Mouse (Mus musculus) cerebellum, adult 8-10 months (tissue): ENCODE results near the gene Retn.

Source experiments
- DNase-seq: peaks from one replicate; pipeline ENCODE4 v3.0.0; 2022

Gene Retn

DNA sequence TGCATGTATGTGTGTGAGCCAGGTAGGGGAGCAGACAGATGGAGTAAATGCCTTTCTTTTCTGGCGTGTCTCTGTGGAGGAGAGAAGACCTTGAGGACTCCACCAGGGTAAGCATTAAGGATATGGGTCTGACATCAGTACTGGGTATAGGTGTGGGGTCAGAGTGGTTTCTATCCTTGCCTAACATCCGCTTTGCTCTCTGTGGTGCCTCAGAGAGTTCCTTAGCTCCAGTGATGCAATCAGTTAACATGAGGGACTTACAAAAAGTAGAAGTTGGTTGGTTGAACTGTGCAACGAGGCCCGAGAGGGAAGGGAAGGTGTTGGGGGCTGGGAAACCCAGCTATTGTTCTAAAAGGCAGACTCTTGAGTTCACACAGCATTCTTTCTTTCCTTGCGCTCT is 8.8 kb downstream of the Retn start:
- DNase-seq: no peak

DNA sequence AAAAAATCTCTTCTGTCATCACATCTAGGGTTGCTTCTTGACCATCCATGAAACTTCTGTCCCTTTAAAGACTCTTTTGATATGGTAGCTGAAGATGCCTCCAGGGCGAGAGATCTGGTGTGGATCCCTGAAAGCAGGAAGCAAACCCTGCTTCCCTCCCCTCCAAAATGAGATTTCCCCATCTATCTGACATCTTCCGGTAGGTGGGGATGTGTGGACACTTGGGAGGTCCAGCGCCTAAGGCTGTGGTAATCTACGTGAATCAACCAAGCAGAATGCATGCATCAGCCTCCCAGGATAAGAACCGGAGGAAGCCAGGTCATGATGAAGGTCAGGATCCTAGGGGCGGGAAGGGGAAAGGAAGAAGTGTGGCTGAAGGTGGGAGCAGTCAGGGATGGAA is 9.9 kb downstream of the Retn start, which contains the start of gene Mcemp1:
Mcemp1 (plus strand) TSS at position 248 of the 400 bp plus-strand sequence.
- no peak for DNase-seq

DNA sequence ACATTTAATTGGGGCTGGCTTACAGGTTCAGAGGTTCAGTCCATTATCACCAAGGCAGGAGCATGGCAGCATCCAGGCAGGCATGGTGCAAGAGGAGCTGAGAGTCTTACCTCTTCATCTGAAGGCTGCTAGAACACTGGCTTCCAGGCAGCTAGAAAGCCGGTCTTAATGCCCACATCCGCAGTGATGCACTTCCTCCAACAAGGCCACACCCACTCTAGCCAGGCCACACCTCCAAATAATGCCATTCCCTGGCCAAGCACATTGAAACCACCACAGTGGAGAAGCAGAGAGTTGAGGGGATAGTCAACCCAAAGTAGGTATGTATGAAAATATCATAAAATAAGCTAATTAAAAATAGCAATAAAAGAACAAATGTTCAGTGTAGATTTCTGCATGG is 14.8 kb downstream of the Retn start:
- no peak for DNase-seq

DNA sequence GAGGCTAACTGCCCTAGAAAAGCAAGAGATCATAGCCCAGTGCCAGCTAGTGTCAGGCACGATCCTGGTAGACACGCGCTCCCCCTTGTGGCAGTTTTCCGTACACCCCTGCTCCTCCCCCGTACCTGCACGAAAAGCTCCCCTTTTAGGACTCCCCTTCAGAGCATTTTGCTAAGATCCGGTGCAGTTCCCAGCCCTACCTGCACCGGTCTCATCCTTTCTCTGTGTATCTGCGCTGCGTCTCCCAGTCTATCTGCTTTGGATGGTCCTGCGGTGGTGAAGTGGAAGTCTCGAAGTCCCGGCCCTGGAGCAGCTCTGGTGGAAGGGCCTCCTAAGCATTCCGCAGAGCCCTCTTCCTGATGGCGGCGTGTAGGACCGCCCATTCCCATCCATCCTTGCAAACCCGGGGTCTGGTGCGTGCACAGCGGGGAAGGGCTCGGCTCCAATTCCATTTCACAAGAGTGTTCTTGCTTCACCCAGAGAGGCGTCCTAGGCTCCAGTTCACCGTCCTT is 16.5 kb downstream of the Retn start, which contains the start of gene Fcor:
Fcor (minus strand) TSS at position 383 of the 512 bp plus-strand sequence.
- peak; percentile 92 for DNase-seq

DNA sequence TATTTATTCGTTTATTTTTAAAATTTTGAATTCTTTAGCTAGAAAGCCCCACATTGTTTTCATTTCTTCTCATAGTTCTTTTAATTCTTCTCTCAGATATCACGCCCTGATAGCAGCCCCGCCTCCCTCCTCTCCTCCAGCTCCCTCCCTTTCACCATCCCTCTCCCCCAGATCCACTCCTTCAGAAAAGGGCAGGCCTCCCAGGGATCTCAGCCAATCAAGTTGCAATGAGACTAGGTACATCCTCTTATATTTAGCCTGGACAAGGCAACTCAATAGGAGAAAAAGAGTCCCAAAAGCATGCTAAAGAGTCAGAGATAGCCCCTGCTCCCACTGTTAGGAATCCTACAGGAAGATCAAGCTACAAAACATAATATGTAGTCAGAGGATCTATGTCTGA is 19.1 kb downstream of the Retn start:
- no peak for DNase-seq

DNA sequence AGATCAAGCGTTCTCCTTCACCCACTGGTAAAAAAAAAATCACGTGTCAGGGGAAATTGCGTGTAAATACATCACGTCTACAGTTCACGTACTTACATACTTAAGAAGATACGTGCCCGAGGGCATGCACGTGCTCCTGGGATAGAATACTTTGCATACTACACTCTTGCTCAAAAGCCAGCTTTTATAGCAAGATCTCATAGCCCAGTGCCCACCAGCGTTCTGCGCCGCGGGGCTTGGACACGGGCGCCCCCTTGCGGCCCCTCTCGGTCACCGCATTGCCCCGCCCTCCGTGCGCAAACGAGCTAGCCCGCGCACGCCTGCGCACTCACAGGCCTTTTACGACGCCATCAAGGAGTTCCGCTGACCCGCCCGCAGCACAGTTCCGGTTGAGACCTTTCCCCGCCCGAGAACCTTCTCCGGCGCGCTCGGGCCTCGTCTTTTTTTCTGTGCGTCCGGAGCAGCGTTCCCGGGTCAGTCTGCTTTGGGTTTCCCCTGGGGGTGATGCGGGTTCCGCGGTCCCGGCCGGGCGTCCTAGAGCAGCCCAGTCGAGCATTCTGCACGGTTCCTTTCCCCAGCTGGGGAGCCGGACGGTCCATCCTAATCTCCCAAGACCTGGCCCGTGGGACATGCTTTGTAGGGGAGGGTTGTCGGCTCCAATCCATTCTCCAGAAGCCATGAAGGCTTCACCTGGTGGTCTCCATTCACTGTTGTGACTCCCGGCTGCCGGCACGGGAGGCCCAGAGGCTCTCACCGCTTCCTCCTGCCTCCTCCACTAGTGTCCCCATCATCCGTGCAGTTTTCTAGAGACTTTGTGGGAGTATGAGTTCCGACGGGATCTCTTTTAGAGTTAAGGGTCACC is 20.8 kb downstream of the Retn start, which contains the start of gene Trappc5:
Trappc5 (plus strand) TSS at position 169 of the 862 bp plus-strand sequence.
- DNase-seq: peak; percentile 96

DNA sequence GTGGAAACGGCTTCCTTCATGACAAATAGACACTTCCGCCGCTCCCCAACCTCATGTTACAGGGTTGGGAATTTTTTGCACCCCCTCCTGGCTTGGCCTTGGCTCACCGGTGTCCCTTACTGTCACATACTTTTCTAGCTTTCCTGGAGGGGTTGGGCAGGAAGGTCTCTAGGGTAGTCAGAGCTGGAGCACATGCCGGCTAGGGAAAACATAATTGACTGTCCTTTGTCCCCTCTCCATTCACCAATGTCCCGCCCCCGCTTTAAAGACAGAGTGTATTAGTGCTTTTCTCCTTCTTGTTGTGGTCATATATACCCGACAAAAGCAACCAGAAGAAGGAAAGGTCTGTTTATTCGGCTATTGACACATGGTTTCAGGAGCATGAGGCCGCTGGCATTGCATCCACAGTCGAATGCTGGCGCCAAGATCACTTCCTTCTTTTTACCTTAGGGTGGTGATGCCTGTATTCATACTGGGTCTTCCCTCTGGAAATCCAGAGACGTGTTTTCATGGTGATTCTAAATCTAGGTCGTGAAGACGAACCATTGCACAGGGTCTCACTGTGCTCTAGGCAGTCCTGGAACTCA is 21.5 kb downstream of the Retn start:
- DNase-seq: no peak

DNA sequence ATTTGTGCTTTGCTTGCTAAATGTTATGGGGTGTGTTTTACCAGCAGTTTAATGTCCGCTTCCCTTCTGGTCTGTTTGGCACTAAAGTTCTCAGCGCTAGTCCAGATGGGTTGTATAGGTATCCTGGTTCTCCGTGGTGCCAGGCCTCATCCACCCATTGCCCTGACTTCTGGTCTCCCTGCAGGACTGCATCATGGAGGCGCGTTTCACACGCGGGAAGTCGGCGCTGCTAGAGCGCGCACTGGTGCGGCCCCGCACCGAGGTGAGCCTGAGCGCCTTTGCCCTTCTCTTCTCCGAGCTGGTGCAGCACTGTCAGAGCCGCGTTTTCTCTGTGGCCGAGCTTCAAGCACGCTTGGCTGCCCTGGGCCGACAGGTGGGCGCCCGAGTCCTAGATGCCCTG is 23.3 kb downstream of the Retn start:
- DNase-seq: no peak

DNA sequence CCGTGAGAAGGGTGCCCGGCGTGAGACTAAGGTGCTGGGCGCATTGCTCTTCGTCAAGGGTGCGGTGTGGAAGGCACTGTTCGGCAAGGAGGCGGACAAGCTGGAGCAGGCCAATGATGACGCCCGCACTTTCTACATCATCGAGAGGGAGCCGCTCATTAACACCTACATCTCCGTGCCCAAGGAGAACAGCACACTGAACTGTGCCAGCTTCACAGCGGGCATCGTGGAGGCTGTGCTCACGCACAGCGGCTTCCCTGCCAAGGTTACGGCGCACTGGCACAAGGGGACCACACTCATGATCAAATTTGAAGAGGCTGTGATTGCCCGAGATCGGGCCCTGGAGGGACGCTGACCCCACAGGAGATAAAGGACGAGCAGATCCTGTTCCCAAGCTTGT is 23.7 kb downstream of the Retn start:
- peak; percentile 47 for DNase-seq

DNA sequence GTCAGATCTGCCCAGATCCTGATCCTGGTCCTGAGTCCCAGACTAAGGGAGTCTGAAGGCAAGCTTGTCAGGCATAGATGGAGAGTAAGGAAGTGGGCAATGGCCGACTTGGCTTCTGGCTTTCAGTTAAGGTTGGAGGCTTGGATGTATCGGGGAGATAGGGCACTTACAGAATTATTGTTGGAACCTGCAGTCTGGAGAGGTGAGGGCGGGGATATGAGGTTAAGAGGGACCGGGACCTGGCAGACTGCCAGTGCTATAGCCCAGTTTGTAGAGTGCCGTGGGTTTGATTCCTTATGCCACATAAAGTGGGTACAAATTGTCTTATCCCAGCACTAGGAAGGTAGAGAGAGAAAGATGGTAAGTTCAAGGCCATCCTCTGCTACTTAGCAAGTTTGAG is 24.1 kb downstream of the Retn start:
- no peak for DNase-seq

DNA sequence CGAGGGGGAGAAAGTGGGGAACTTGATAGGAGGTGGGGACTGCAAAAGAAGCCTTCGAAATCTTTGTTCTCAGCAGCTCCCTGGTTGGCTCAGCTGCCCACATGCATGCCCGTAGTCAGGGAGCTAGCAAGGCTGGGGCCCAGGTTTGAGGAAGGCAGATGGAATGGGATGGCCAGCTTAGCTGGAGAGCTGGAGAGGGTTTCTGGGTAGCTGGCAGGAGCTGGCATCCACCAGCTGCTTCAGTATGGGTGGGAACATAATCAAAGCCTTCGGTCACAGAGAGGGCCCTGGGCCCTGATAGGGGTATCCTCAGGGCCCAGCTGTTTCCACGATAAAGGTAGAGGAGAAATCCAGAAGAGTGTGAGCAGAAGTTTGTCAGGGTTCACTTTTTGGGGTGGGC is 26.9 kb downstream of the Retn start:
- no peak for DNase-seq

DNA sequence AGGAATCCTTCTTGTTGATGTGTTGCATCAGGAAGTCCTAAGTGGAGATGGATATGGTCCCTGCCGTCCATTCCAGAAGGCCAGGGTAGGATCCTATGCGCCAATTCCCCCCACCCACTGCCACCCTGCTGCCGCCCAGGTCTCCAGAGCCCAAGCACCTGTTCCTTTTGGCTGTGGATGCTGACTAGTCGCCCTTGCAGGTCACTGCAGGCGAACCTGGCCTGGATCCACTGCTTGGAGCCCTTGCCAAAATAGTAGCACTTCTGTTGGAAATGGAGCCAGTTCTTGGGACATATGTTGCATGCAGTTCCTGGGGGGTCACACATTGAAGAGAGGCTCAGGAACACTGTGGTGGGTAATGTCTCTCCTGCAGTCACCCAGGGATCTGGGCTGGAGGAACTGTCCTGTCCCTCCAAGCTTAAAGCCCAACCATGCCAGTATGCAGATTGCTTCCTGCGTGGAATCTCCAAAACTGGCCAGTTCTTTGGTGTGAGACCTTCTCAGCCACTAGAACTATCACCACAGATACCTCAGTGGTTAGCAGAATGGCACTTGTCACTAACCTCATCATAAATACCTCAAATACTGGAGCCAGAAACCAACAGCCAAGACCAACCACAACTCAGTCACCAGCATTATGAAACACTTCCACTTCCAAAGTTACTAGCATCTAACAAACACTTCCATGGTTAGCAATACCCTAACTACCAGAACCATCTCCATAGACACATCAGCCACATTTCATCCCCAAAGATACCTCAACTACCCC is 28.0 kb downstream of the Retn start:
- DNase-seq: peak; percentile 75

DNA sequence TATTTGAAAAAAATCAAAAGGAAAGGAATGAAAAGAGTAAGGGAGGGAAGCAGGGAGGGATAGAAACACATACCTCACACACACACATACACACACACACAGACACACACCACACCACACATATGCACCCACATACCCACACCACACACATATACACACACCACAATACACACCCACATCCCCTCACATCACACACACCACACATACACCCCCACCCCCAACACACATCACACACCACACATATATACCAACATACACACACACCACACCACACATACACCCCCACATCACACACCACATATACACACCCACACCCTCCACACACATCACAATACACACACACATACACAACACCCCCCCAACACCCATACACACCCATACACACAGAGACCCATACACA is 29.0 kb downstream of the Retn start:
- no peak for DNase-seq

DNA sequence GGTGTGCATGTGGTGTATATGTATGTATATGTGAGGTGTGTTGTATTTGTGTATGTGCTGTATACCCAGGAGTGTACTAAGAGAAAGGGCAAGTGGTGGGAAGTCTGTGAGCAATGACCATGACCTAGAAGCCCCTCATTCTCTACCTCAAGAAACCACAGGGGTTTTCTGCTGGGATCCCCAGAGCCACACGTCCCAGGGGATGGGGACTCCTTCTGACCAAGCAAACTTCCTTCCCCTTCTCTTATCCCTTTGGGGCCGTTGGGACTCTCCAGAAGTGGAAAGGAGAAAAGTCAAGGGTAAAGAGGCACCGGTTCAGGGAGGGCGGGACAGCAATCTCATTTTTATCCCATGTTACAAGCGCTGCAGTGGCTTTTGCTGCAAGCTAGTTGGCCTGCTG is 29.9 kb downstream of the Retn start:
- no peak for DNase-seq

DNA sequence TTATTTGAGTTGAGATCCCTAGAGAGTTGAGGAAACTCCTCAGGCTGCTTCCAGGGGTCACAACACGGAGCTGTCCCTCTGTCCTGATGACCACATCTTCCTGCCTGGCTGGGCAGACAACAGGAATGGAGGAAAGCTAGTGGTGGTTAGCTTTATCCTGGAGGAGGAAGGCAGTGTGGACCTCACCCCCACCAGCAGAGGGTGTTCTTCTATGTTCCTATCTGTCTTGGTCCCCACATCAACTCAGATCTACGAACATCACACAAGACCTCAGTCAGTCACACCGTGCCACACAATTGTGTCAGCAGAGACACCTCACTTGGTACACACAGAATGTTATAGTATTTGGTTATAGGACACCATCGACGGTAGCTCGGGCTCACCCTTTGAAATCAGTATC is 32.0 kb downstream of the Retn start:
- DNase-seq: no peak

DNA sequence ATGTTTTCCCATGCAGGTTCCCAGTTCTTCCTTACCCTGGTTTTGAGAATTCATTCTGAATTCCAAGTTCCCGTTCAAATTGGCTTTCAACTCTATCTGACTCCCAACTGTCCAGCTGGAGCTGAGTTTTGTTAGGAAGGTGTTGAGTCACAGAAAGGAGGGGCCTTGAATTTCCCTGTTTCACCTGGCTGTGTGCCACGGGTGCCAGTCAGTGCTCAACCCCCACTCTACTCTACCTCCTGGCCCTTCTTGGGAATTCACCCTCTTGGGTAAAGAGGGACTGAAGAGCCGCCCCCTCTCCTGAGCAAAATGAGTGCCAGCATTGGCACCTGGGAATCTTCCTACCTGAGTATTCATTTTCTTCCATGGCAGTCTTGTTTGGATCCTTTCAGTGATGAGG is 35.2 kb downstream of the Retn start:
- DNase-seq: no peak

DNA sequence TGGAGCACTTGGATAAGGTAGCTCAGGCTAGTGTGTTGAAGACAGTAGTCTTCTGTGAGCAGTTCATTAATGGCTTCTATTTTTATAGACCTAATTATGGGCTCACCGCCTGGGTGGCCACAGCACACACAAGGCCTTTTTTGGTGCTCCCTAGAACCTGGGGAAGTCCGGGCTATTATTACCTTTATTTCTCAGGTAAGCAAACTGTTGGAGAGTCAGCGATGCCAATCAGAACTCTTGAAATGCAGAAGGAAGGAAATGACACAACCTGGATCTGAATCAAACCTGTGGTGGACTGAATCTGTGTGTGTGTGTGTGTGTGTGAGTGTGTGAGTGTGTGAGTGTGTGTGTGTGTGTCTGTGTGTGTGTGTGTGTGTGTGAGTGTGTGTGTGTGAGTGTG is 38.6 kb downstream of the Retn start, which contains the start of gene Fcer2a:
Fcer2a (minus strand) TSS at position 55 of the 400 bp plus-strand sequence.
- no peak for DNase-seq

DNA sequence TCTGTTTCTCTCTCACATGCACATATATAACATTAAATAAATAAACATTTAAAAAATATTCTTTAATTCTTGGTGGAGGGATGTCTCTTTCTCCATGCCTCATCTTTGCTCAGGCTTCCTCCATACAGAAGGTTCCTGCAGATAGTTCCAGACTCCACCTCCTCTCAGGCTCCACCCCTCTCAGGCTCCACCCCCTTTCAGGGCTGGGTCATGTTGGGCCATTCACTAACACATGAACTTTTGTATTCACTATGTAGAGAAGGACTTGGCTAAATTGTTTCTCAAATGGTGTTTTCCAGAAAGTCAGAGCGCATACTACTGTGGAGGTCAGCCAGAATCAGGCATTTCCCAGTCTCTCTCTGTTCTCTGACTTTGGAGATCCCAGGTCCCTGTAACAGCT is 45.9 kb downstream of the Retn start:
- no peak for DNase-seq

DNA sequence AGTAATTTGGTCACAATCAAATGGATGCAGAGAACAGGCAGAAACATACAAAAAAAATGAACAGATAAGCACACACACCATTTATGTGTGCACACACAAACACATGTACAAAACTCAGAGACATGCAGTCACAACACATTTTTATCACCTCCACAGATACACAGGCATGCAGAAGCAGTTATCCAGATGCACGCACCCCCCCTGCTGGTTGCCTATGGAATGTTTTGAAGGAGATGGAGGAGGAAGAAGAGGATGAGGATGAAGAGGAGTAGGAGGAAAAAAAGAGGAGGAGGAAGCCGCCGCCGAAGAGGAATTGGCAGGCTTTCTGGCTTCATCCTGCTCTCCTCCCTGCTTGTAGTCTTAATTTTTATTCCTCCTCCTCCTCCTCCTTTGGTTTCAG is 50.1 kb downstream of the Retn start:
- DNase-seq: no peak

DNA sequence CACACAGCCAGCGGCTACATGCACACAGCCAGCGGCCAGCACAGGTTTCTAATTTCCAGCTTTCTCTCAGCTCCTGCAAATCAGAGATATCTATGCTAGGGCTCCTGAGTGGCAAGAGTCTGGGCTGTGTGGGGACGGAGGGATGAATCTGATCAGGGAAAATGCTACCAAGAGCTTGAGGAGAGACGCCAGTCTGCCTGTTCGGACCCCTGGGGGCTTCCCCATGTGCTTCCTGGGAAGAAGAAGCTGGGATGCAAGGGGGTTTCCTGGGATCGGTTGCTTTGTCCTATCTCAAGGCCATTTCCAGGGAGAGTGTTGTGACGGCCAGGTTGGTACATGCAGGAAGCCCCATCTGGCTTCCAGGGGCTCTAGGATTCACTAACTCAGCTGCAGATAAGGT is 52.0 kb downstream of the Retn start:
- DNase-seq: no peak
